Mouse (Mus musculus) liver, embryonic 14.5 days (tissue): ENCODE measurements around the gene Fes.

ENCODE experiments used
- CTCF ChIP-seq: IDR thresholded peaks from 2 replicates; pipeline ENCODE4 v1.5.1; 2016; ENCODE audit warnings: antibody characterized with exemption, low read depth, control low read depth
- EP300 ChIP-seq: IDR thresholded peaks from 2 replicates; pipeline ENCODE4 v1.6.1; 2016; ENCODE audit warnings: antibody characterized with exemption, low read depth

- no peak for TF ChIP-seq CTCF
- TF ChIP-seq EP300, result no peak
Observed at GRCm38 (mm10) chr7:80374280-80374679, 13.5 kb downstream of the Fes start.
